In genomic region chr13:42760907-42761544, GRCm38 (mm10) we compare ENCODE assay signal across 21 mouse cellular contexts.
DNase-seq lines count a peak whose midpoint lies in the region; ATAC-seq lines count a peak whose summit lies in the region.
"Had no signal": no experiment of that assay in that cellular context is flagged by ENCODE, and none has a peak within 500 bp of the region (broad histone marks: within the 10 kb centered on the region; RNA-seq: fewer than 3 reads in every experiment).

No protein-coding gene starts in this region.

- no peak for DNase-seq in frontal cortex, postnatal 10 days (ENCODE audit: low spot score in 2 of 2)
- peak; percentile 37 to 48 for DNase-seq in left cerebral cortex, adult 18-20 months (ENCODE audit: low spot score in 2 of 2)
- no peak for DNase-seq in left cerebral cortex, postnatal 4 days
- peak; percentile 60 for DNase-seq in right cerebral cortex, adult 18-20 months
- DNase-seq in right cerebral cortex, postnatal 25 days: no peak
- peak; percentile 74 for DNase-seq in telencephalon, adult 2 months (ENCODE audit: low read depth, low spot score)
- DNase-seq: adrenal gland, postnatal 10 days; adrenal gland, postnatal 36 days; B cell, adult 2 months; cerebellum, adult 11 months; cerebellum, adult 2 months; cerebellum, adult 9-11 months; cerebellum, postnatal 25 days; gastrocnemius, postnatal 10 days; gastrocnemius, postnatal 36 days; heart, adult 2 months; heart, postnatal 14 days; heart, postnatal 4 days had no signal

- intact Hi-C loops in left cerebral cortex, postnatal 4 days (cut with DNase I): no loop called here

- peak; percentile 25 for ATAC-seq in frontal cortex, adult (ENCODE audit: low TSS enrichment)
- ATAC-seq: forebrain, embryonic 14.5 days; Patski had no signal

Comparison
In these comparisons a context has a peak if more than half of its experiments do, and no peak if none do; other contexts are left out.
1. DNase-seq: peak in left cerebral cortex, adult 18-20 months (2 of 2), right cerebral cortex, adult 18-20 months (single experiment) and telencephalon, adult 2 months (single experiment); none in frontal cortex, postnatal 10 days (0 of 2), left cerebral cortex, postnatal 4 days (single experiment) and right cerebral cortex, postnatal 25 days (single experiment).